Mouse (Mus musculus) lung, postnatal 14 days (tissue): ENCODE measurements around the gene N4bp2l2.

ENCODE experiments used
- DNase-seq: peaks from one replicate; pipeline ENCODE4 v3.0.0; 2021

The N4bp2l2 gene

GRCm38 (mm10) chr5:150560851-150561250, 105.1 kb downstream of the N4bp2l2 start:
- DNase-seq = no peak

- DNase-seq = no peak
These were observed 106.4 kb downstream of the N4bp2l2 start for GRCm38 (mm10) chr5:150559519-150560103.
